Mouse (Mus musculus) adrenal gland, postnatal 14 days (tissue): ENCODE data around the gene Tardbp. TPM values are rescaled to one million over a fixed set of nuclear protein-coding genes. Genes with fewer than 3 reads are reported as not detected.

Experiments used
- DNase-seq: peaks from one replicate; pipeline ENCODE4 v3.0.0; 2021; ENCODE audit warnings: mixed read lengths
- total RNA-seq: library from RNA; stranded (reverse); gene quantifications from 2 replicates; pipeline ENCODE4 v1.2.3, GENCODE M21; 2021

Tardbp gene
- total RNA-seq, 1 experiment from 2014 or later: 290 TPM

- no peak for DNase-seq
Measured at GRCm38 (mm10) chr4:148639455-148639854, 12.6 kb upstream of the Tardbp start.

GRCm38 (mm10) chr4:148638302-148638701 lies 11.5 kb upstream of the Tardbp start:
- no peak for DNase-seq

- DNase-seq: no peak
Measured at GRCm38 (mm10) chr4:148635309-148635708, 8.5 kb upstream of the Tardbp start.

GRCm38 (mm10) chr4:148633395-148634061 lies 6.7 kb upstream of the Tardbp start:
- peak; percentile 40 for DNase-seq

- DNase-seq: no peak
Measured at GRCm38 (mm10) chr4:148632013-148632692, 5.3 kb upstream of the Tardbp start.

- DNase-seq: no peak
Measured at GRCm38 (mm10) chr4:148627246-148627645, 427 bp upstream of the Tardbp start.

- DNase-seq: peak; percentile 74
Measured at GRCm38 (mm10) chr4:148625756-148626622, 830 bp downstream of the Tardbp start.

GRCm38 (mm10) chr4:148625010-148625409 lies 1.8 kb downstream of the Tardbp start:
- DNase-seq: no peak

- no peak for DNase-seq
Measured at GRCm38 (mm10) chr4:148623609-148624008, 3.2 kb downstream of the Tardbp start.

- DNase-seq: no peak
Measured at GRCm38 (mm10) chr4:148622485-148622884, 4.3 kb downstream of the Tardbp start.

- DNase-seq: no peak
Measured at GRCm38 (mm10) chr4:148620718-148621117, 6.1 kb downstream of the Tardbp start.

- no peak for DNase-seq
Measured at GRCm38 (mm10) chr4:148619805-148620204, 7.0 kb downstream of the Tardbp start.

GRCm38 (mm10) chr4:148613738-148614137 lies 13.1 kb downstream of the Tardbp start:
- no peak for DNase-seq

- no peak for DNase-seq
Measured at GRCm38 (mm10) chr4:148612557-148612956, 14.3 kb downstream of the Tardbp start.

- no peak for DNase-seq
Measured at GRCm38 (mm10) chr4:148610631-148611364, 16.0 kb downstream of the Tardbp start.

- DNase-seq: no peak
Measured at GRCm38 (mm10) chr4:148609805-148610204, 17.0 kb downstream of the Tardbp start.

GRCm38 (mm10) chr4:148607758-148608157 lies 19.1 kb downstream of the Tardbp start:
- peak; percentile 91 for DNase-seq

GRCm38 (mm10) chr4:148604541-148605165 lies 22.2 kb downstream of the Tardbp start:
- peak; percentile 83 for DNase-seq

- peak; percentile 49 for DNase-seq
Measured at GRCm38 (mm10) chr4:148604141-148604540, 22.7 kb downstream of the Tardbp start.

GRCm38 (mm10) chr4:148603376-148604139 lies 23.3 kb downstream of the Tardbp start:
- DNase-seq: peak; percentile 60
